Mouse (Mus musculus): ENCODE measurements around the gene Pcnp. TPM values are rescaled to one million over a fixed set of nuclear protein-coding genes. Genes with fewer than 3 reads are reported as not detected.

Gene Pcnp
- 29.1 TPM for polyA plus RNA-seq (2015; fragmentation: Illumina TruSeq; extraction: RNeasy Lipid Tissue Mini Kit (QIAGEN cat#74804); ENCODE audit: insufficient read depth, low read depth, low replicate concordance)

GRCm38 (mm10) chr16:56029661-56030082, at the start of gene Pcnp:
Gene Pcnp (minus strand): TSS chr16:56029739.

GRCm38 (mm10) chr16:56048038-56048437, 18.5 kb upstream of the Pcnp start, which contains the start of gene Senp7:
Gene Senp7 (plus strand): TSS chr16:56048338.

GRCm38 (mm10) chr16:56037138-56038010, 7.8 kb upstream of the Pcnp start, which contains the start of gene Trmt10c:
Gene Trmt10c (minus strand): TSS chr16:56037819.

GRCm38 (mm10) chr16:55973431-55974255, 55.9 kb downstream of the Pcnp start, which contains the start of gene Zbtb11:
Gene Zbtb11 (plus strand): TSS chr16:55973883.

GRCm38 (mm10) chr16:55966212-55966871, 63.2 kb downstream of the Pcnp start, which contains the start of gene Rpl24:
Gene Rpl24 (plus strand): TSS chr16:55966275.

Other genes with a start within 250 kb of the Pcnp start
- 9.3 TPM for gene Nfkbiz, start 190.8 kb downstream of the Pcnp start, polyA plus RNA-seq (2015; fragmentation: Illumina TruSeq; extraction: RNeasy Lipid Tissue Mini Kit (QIAGEN cat#74804); ENCODE audit: insufficient read depth, low read depth, low replicate concordance)
- gene Nxpe3, start 134.5 kb downstream of the Pcnp start, polyA plus RNA-seq (2015; fragmentation: Illumina TruSeq; extraction: RNeasy Lipid Tissue Mini Kit (QIAGEN cat#74804); ENCODE audit: insufficient read depth, low read depth, low replicate concordance) = 0.41 TPM
- gene Cep97, start 94.9 kb downstream of the Pcnp start, polyA plus RNA-seq (2015; fragmentation: Illumina TruSeq; extraction: RNeasy Lipid Tissue Mini Kit (QIAGEN cat#74804); ENCODE audit: insufficient read depth, low read depth, low replicate concordance) = 1.7 TPM
- gene Rpl24, start 63.5 kb downstream of the Pcnp start, polyA plus RNA-seq (2015; fragmentation: Illumina TruSeq; extraction: RNeasy Lipid Tissue Mini Kit (QIAGEN cat#74804); ENCODE audit: insufficient read depth, low read depth, low replicate concordance) = 325 TPM
- gene Zbtb11, start 55.9 kb downstream of the Pcnp start, polyA plus RNA-seq (2015; fragmentation: Illumina TruSeq; extraction: RNeasy Lipid Tissue Mini Kit (QIAGEN cat#74804); ENCODE audit: insufficient read depth, low read depth, low replicate concordance) = 5.0 TPM
- gene Trmt10c, start 8.1 kb upstream of the Pcnp start, polyA plus RNA-seq (2015; fragmentation: Illumina TruSeq; extraction: RNeasy Lipid Tissue Mini Kit (QIAGEN cat#74804); ENCODE audit: insufficient read depth, low read depth, low replicate concordance) = 1.9 TPM
- 6.4 TPM for gene Senp7, start 18.6 kb upstream of the Pcnp start, polyA plus RNA-seq (2015; fragmentation: Illumina TruSeq; extraction: RNeasy Lipid Tissue Mini Kit (QIAGEN cat#74804); ENCODE audit: insufficient read depth, low read depth, low replicate concordance)
- gene Impg2, start 174.6 kb upstream of the Pcnp start, polyA plus RNA-seq (2015; fragmentation: Illumina TruSeq; extraction: RNeasy Lipid Tissue Mini Kit (QIAGEN cat#74804); ENCODE audit: insufficient read depth, low read depth, low replicate concordance) = not detected

Measured in pancreas, adult 10 weeks (tissue).